Comparison of ENCODE assay signal across 16 mouse cellular contexts in the genomic region with DNA sequence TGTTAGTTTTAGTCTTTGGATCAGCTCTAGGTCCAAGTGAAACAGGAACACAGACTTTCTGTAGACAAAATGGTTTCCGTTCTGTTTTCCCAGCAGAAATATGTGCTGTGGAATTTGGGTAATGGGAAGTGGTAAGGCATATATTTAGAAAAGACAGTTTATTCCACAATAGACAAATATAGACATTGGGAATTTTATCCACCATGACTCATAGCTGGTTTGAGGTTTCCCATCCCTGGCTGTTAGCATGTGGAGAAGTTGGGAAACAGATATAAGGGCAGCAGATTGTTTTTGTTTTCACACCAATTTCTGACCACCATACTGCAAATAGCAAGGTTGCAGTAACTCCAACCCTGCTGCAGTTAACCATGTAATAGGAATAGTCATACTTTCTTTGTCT.
"Had no signal": no experiment of that assay in that cellular context is flagged by ENCODE, and none has a peak within 500 bp of the region (broad histone marks: within the 10 kb centered on the region; RNA-seq: fewer than 3 reads in every experiment).

No protein-coding gene starts in this region.

- H3K9me3 ChIP-seq: liver, embryonic 13.5 days; midbrain, embryonic 12.5 days; midbrain, embryonic 15.5 days; neural tube, embryonic 13.5 days; stomach, embryonic 15.5 days had no signal

- ATAC-seq: midbrain, embryonic 15.5 days had no signal

- H3K4me3 ChIP-seq: left cerebral cortex, adult 2 months; liver, embryonic 13.5 days; midbrain, embryonic 12.5 days; midbrain, embryonic 15.5 days; neural tube, embryonic 13.5 days; stomach, embryonic 15.5 days had no signal

- H3K4me2 ChIP-seq: liver, embryonic 13.5 days; midbrain, embryonic 12.5 days; midbrain, embryonic 15.5 days; neural tube, embryonic 13.5 days; stomach, embryonic 15.5 days had no signal

- DNase-seq: kidney, postnatal 10 days; kidney, postnatal 36 days; layer of hippocampus, postnatal 36 days; liver, embryonic 13.5 days; lung, adult 2 months; lung, postnatal 14 days; lung, postnatal 4 days; retina, postnatal 1 day; right cerebral cortex, postnatal 25 days; spleen, adult 18-20 months; thymus, postnatal 36 days had no signal

- H3K27ac ChIP-seq: left cerebral cortex, adult 2 months; liver, embryonic 13.5 days; midbrain, embryonic 12.5 days; midbrain, embryonic 15.5 days; neural tube, embryonic 13.5 days; stomach, embryonic 15.5 days had no signal

- H3K4me1 ChIP-seq: liver, embryonic 13.5 days; midbrain, embryonic 12.5 days; midbrain, embryonic 15.5 days; neural tube, embryonic 13.5 days; stomach, embryonic 15.5 days had no signal

- H3K36me3 ChIP-seq: liver, embryonic 13.5 days; midbrain, embryonic 12.5 days; midbrain, embryonic 15.5 days; neural tube, embryonic 13.5 days; stomach, embryonic 15.5 days had no signal

- H3K9ac ChIP-seq: liver, embryonic 13.5 days; midbrain, embryonic 12.5 days; midbrain, embryonic 15.5 days; neural tube, embryonic 13.5 days; stomach, embryonic 15.5 days had no signal

- H3K27me3 ChIP-seq: liver, embryonic 13.5 days; midbrain, embryonic 12.5 days; midbrain, embryonic 15.5 days; neural tube, embryonic 13.5 days; stomach, embryonic 15.5 days had no signal
